Mouse (Mus musculus) forebrain, embryonic 12.5 days (tissue): Measurements from ENCODE around the gene Tut1. TPM values are rescaled to one million over a fixed set of nuclear protein-coding genes. Genes with fewer than 3 reads are reported as not detected.

Experiments
- ATAC-seq: fragments of 200-750 bp; cut with Nextera tagmentation; 2 replicates; pipeline ENCODE4 v1.8.0; 2017; ENCODE audit warnings: moderate TSS enrichment; ENCODE audit not compliant: low FRiP score
- H3K27ac ChIP-seq: fragments of 300-500 bp; sonication (generic); 2 replicates; pipeline ENCODE4 v1.5.1; 2016; ENCODE audit warnings: mild to moderate bottlenecking
- H3K27me3 ChIP-seq: fragments of 300-500 bp; sonication (generic); 2 replicates; pipeline ENCODE4 v1.6.1; 2016; ENCODE audit warnings: mild to moderate bottlenecking
- H3K36me3 ChIP-seq: fragments of 300-500 bp; sonication (generic); replicated peaks from 2 replicates; pipeline ENCODE4 v1.6.1; 2016; ENCODE audit warnings: mild to moderate bottlenecking
- H3K4me1 ChIP-seq: fragments of 300-500 bp; sonication (generic); 2 replicates; pipeline ENCODE4 v1.6.1; 2016
- H3K4me2 ChIP-seq: fragments of 300-500 bp; sonication (generic); 2 replicates; pipeline ENCODE4 v1.6.1; 2016; ENCODE audit warnings: mild to moderate bottlenecking, moderate library complexity
- H3K4me3 ChIP-seq: fragments of 300-500 bp; sonication (generic); replicated peaks from 2 replicates; pipeline ENCODE4 v1.5.1; 2016; ENCODE audit warnings: mild to moderate bottlenecking
- H3K9ac ChIP-seq: fragments of 300-500 bp; sonication (generic); 2 replicates; pipeline ENCODE4 v1.6.1; 2016; ENCODE audit warnings: mild to moderate bottlenecking
- H3K9me3 ChIP-seq: fragments of 300-500 bp; sonication (generic); 2 replicates; pipeline ENCODE4 v1.6.1; 2016
- WGBS: fragments of 180-500 bp; shearing (Covaris S2); methylation state at CpG from one replicate; pipeline ENCODE4 v1.1.7; 2016; 5-methylcytosine and 5-hydroxymethylcytosine counted together
- polyA plus RNA-seq: library from polyadenylated mRNA; unstranded; fragments of >200 nt; fragmentation: Nextera tagmentation; extraction: Ambion mirVana; gene quantifications from 2 replicates; pipeline ENCODE4 v1.2.1, GENCODE M21; 2016

Tut1 gene
- polyA plus RNA-seq, 1 experiment from 2014 or later: 37.0 TPM

DNA sequence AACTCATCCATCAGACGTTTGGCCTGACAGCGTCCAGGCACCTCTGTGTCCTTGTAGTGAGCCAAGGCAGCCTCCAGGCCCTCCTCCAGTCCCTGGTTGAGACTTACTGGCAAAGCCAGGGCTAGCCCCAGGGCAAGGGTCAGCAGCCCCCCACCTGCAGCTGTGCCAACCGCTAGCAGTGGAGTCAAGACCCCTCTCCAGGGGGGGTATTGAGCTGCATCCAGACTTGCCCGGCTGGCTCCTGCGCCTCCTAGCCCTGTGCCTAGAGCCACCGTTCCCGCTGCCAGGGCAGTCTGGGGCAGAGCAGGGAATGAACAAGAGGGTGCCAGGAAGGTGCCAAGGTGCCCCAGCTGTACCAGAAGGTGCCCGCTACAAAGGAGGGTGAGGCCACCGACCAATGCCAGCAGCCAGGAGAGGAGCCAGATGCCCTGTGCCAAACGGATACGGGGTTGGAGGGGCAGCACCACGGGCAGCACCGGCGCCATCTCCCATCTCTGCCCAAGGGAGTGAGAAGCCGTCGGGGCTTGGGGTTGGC is 24.9 kb upstream of the Tut1 start:
- peaks cover 22% of the 10 kb centered on the region for H3K4me1 ChIP-seq
- WGBS: 12% methylated on average over 16 of the region's 16 CpGs
- H3K27me3 ChIP-seq: peaks cover 7% of the 10 kb centered on the region; the same call in 1 of the 2 replicates
- peak; percentile 12 for ATAC-seq
- peak overlapping the region; percentile 79; the same call in 1 of the 2 replicates for H3K9ac ChIP-seq
- H3K36me3 ChIP-seq: peaks cover 32% of the 10 kb centered on the region
- peak overlapping the region; percentile 60 for H3K4me3 ChIP-seq
- H3K4me2 ChIP-seq: peak overlapping the region; percentile 81
- no peaks in the 10 kb centered on the region for H3K9me3 ChIP-seq
- H3K27ac ChIP-seq: peak overlapping the region; percentile 33; the same call in 1 of the 2 replicates

DNA sequence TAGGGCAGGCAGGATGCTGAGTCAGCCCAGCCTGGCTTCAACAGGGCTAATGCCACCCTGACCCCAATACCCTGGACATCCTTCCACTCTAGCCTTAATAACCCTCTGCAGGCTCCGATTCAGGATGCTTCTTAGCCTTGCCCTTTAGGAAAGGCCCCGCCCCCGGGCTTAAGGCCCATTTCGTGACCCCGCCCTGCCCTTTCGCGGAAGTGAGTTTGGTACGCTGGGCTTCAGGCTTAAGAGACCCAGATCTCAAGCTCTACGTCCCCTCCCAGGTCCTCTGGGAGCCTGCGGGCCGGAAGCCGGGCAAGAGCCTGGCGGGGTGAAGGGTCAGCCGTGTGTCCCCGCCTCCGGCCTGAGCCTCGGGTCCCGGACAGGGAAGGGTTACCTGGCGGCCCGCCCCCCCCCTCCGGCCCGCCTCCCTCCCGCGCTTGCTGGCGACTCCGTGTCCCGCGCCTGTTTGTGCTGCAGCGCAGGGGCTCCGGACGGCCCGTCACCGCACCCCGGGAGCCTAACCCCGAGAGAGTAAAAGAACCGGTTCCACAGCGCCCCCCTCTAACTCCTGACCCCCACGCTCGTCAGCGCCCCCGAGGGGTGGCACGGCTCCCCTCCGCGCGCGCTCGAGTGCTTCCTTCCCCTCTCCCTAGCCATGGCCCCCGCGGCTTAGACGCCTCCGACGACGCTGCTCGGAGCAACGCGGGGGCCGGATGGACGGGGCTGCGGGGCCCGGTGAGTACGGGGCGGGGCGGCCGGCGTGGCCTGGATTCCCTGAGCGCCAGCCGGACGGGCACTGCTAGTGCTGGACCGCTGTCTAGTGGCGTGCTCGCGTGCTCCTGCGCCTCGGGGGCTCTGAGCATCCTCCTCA is 24.2 kb upstream of the Tut1 start, which contains the start of the genes Rom1 and Eml3:
Rom1 (minus strand) TSS at position 133 of the 865 bp plus-strand sequence.
Eml3 (plus strand) TSS at position 329 of the 865 bp plus-strand sequence.
- Histone ChIP-seq H3K9ac (peak within 1 kb of the TSS; percentile 79), H3K4me1 (peaks cover 22% of the 10 kb centered on the region), H3K9me3 (no peaks in the 10 kb centered on the region), H3K27me3 (peaks cover 7% of the 10 kb centered on the region; the same call in 1 of the 2 replicates), H3K36me3 (peaks cover 32% of the 10 kb centered on the region), H3K4me3 (peak within 1 kb of the TSS; percentile 60), H3K27ac (peak within 1 kb of the TSS; percentile 33; the same call in 1 of the 2 replicates), H3K4me2 (peak within 1 kb of the TSS; percentile 81)
- ATAC-seq: peak; percentile 76
- WGBS: 1% methylated on average over 67 of the region's 74 CpGs

DNA sequence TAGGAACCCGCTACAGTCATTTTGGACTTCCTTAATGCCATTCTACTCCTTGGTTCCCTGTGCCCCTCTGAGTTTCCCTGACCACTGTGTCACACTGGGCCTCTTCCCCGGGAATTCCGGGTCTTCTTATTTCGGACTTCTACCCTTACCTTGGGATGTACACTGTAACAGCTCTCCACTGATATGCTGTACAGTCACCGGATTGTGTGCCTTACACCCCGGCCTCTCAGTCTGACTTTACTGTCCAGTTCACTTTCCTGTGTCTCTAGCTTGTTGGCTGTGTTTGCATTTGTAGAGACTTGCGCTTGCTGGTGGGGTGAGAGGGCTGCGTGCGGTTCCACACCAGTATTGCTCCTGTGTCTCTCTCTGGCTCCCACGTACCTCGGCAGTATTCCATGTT is 23.5 kb upstream of the Tut1 start:
- no peaks in the 10 kb centered on the region for H3K9me3 ChIP-seq
- 18% methylated on average over 11 of the region's 11 CpGs for WGBS
- peaks cover 31% of the 10 kb centered on the region for H3K36me3 ChIP-seq
- H3K9ac ChIP-seq: peak overlapping the region; percentile 79
- ATAC-seq: peak; percentile 3; the same call in 1 of the 2 replicates
- H3K27me3 ChIP-seq: peaks cover 7% of the 10 kb centered on the region; the same call in 1 of the 2 replicates
- peaks cover 22% of the 10 kb centered on the region for H3K4me1 ChIP-seq
- peak overlapping the region; percentile 60 for H3K4me3 ChIP-seq
- peak overlapping the region; percentile 81 for H3K4me2 ChIP-seq
- no peak overlapping the region for H3K27ac ChIP-seq

DNA sequence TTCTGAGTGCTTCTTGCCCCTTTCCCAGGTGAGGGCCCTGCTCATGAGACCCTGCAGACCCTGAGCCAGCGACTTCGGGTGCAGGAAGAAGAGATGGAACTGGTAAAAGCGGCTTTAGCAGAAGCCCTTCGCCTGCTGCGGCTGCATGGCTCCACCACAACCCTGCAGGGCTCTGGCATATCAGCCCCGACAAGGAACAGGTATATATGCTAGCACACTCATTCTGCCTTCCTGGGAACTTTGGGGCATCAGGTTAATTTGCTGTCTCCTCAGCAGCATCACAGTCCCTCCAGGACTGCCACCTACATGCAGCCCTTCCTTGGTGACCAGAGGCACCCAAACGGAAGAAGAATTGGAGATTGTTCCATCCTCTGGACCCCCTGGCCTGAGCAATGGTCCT is 22.9 kb upstream of the Tut1 start:
- peaks cover 25% of the 10 kb centered on the region for H3K36me3 ChIP-seq
- WGBS: 82% methylated on average over 7 of the region's 7 CpGs
- 0 out of 2 replicates have a peak overlapping the region, but pooled peaks have one; percentile 79 for H3K9ac ChIP-seq
- peaks cover 7% of the 10 kb centered on the region; the same call in 1 of the 2 replicates for H3K27me3 ChIP-seq
- no peak overlapping the region for H3K27ac ChIP-seq
- peak overlapping the region; percentile 60; the same call in 1 of the 2 replicates for H3K4me3 ChIP-seq
- peak overlapping the region; percentile 81; the same call in 1 of the 2 replicates for H3K4me2 ChIP-seq
- ATAC-seq: no peak
- H3K4me1 ChIP-seq: peaks cover 22% of the 10 kb centered on the region
- H3K9me3 ChIP-seq: no peaks in the 10 kb centered on the region

DNA sequence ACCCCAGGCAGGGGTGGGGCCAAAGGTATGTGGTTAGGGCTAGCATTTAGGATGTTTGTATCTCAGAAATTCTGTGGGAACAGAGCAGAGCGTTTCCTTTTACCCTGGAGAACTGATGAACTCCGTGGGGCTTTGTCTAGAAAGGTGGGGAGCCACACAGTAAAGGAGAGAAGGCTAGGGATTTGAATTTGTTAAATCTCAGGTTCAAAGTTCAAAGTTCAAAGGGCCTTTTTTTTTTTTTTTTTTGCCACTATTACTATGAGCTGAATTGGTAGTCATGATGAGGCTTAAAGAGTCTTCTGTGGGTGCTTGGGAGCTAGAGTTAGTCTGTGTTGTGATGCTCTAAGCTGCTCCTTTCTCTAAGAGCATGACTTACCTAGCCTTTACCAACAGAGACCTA is 16.9 kb upstream of the Tut1 start:
- Histone ChIP-seq H3K27me3 (no peaks in the 10 kb centered on the region), H3K9me3 (no peaks in the 10 kb centered on the region), H3K4me1 (peaks cover 12% of the 10 kb centered on the region), H3K36me3 (peaks cover 4% of the 10 kb centered on the region), H3K27ac (no peak overlapping the region), H3K4me3 (no peak overlapping the region), H3K9ac (no peak overlapping the region), H3K4me2 (no peak overlapping the region)
- 87% methylated on average over 2 of the region's 2 CpGs for WGBS
- ATAC-seq: no peak

DNA sequence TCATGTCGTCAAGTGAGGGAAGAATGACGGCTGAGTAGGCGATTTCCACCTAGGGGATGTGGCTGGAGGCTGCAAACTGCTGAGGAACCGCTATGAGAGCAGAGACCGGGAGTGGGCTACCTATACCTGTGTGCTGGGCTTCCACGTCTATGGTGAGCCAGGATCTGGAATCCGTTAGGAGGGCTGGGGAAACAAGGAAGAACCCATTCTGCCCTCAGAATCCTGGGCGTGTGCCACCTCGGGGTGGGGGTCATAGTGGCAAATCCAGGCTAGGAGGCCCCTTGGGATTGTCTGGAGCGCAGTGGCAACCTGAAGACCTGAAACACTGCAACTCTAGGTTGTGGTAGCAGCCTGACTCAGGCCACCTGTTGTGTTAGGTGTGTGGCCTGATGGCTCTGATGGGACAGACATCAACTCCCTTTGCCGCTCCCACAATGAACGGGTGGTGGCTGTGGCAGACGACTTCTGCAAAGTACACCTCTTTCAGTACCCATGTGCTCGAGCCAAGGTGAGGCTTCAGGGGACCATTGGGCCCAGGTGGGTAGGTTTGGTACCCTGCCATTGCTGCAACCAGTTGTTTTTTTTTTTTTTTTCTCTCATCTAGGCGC is 13.0 kb upstream of the Tut1 start:
- 79% methylated on average over 15 of the region's 15 CpGs for WGBS
- ATAC-seq: no peak
- H3K4me2 ChIP-seq: no peak overlapping the region
- H3K4me3 ChIP-seq: no peak overlapping the region
- peaks cover 38% of the 10 kb centered on the region for H3K4me1 ChIP-seq
- peak overlapping the region; percentile 83 for H3K9ac ChIP-seq
- H3K27me3 ChIP-seq: no peaks in the 10 kb centered on the region
- peaks cover 23% of the 10 kb centered on the region for H3K36me3 ChIP-seq
- H3K27ac ChIP-seq: peak overlapping the region; percentile 94; the same call in 1 of the 2 replicates
- no peaks in the 10 kb centered on the region for H3K9me3 ChIP-seq

DNA sequence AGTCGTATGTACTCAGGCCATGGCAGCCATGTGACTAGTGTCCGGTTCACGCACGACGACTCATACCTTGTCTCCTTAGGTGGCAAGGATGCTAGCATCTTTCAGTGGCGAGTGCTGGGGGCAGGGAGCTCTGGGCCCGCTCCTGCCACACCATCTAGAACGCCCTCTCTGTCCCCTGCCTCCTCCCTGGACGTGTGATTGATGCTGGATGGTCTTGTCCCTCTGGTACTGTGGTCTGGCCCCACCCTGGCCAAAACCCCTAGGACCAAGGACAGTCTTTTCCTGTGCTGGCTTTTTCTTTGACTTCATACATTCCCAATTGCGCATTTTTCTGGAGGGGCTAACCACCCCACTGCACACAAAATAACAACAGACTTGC is 12.5 kb upstream of the Tut1 start:
- WGBS: 36% methylated on average over 10 of the region's 10 CpGs
- ATAC-seq: peak; percentile 37
- Histone ChIP-seq H3K36me3 (peaks cover 28% of the 10 kb centered on the region), H3K27ac (peak overlapping the region; percentile 94), H3K27me3 (no peaks in the 10 kb centered on the region), H3K4me1 (peaks cover 38% of the 10 kb centered on the region), H3K4me2 (peak overlapping the region; percentile 69), H3K9me3 (no peaks in the 10 kb centered on the region), H3K9ac (peak overlapping the region; percentile 83), H3K4me3 (peak overlapping the region; percentile 72)

DNA sequence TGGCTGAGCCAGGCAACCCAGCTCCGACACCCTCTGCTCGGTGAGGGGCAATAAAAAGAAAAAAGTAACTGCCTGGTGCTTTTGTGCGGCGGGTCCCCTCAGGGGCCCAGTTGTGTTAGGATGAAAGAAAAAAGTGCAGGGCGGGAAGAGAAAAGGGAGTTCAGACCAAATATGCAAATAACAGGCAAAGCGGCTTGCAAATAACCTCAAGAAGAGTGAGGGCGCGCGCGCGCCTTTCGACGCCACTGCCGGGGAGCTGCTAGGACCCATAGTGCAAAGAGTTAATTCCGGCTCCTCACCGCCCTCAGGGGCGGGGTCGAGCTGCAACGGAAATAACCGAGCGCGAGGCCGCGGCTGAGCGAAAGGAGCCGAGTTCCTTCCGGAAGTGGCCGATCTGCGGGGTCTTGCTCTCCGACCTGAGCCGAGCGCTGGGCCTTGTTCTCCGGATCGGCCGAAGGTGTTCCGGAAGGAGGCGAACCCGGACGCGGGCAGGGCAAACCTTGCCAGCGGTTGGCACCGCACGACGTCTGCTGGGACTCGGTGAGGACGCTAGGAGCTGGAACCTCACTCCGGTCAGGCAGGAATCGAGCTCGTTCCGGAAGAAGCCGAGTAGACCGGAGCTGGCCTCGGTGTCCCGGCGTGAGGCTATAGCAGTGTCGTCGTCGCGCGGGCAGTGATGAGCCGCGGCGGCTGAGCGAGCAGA is 12.0 kb upstream of the Tut1 start, which contains the start of gene Mta2:
Mta2 (plus strand) TSS at position 361 of the 703 bp plus-strand sequence.
- peak within 1 kb of the TSS; percentile 69 for H3K4me2 ChIP-seq
- peak within 1 kb of the TSS; percentile 83 for H3K9ac ChIP-seq
- WGBS: under 1% methylated on average over 64 of the region's 64 CpGs
- H3K27ac ChIP-seq: peak within 1 kb of the TSS; percentile 94
- ATAC-seq: peak; percentile 93
- H3K27me3 ChIP-seq: no peaks in the 10 kb centered on the region
- H3K4me3 ChIP-seq: peak within 1 kb of the TSS; percentile 72
- peaks cover 38% of the 10 kb centered on the region for H3K4me1 ChIP-seq
- H3K9me3 ChIP-seq: no peaks in the 10 kb centered on the region
- peaks cover 33% of the 10 kb centered on the region for H3K36me3 ChIP-seq

DNA sequence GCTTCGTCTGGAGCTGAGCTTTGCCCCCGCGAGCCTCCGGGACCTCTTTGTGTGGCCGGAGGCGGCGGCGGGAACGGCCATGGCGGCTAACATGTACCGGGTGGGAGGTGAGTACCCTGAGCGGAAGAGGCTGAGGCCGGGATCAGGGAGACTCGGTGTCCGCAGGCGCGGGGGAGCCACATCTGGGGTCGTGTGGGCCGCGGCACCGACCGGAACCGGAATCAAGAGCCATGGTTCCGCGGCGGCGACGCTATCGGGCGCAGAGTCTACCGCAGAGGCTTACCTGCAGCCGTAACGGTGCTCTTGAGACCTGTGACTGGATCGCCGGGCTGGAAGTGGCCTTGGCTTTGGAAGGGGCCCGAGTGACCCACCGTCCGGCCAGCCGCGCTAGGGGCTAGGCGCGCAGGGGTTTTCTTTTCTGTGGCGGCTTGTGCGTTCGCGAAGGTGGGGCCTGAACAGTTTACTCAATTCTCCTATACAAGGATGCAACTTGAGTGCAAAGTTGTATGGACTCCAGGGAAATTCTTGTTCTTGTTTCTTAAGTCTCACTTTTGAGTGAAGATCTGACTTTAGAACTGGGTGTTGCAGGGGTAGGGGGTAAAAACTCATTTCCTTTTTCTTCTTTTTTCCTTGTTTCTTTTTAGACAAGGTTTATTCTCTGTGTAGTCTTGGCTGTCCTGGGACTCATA is 11.2 kb upstream of the Tut1 start:
- peaks cover 40% of the 10 kb centered on the region for H3K36me3 ChIP-seq
- H3K9me3 ChIP-seq: no peaks in the 10 kb centered on the region
- H3K27ac ChIP-seq: peak overlapping the region; percentile 94
- H3K27me3 ChIP-seq: no peaks in the 10 kb centered on the region
- H3K4me2 ChIP-seq: peak overlapping the region; percentile 69
- peak; percentile 51 for ATAC-seq
- H3K4me1 ChIP-seq: peaks cover 38% of the 10 kb centered on the region
- peak overlapping the region; percentile 72 for H3K4me3 ChIP-seq
- under 1% methylated on average over 46 of the region's 46 CpGs for WGBS
- H3K9ac ChIP-seq: peak overlapping the region; percentile 83

DNA sequence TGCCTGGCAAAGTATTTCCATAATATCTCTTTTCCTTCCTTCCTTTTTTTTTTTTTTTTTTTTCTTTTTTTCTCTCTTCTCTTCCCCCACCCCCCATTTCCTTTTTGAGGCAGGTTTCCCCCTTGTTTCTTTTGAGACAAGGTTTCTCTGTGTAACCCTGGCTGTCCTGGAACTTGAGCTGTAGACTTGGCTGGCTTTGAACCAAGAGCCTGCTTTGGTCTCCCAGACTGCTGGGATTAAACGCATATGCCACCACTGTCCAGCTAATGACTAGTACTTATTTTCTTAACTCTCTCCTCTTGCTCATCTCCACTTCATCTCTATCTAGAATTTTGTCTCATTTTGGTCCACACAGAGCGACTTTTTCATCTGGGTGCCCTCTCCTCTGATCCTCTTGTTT is 10.6 kb upstream of the Tut1 start:
- Histone ChIP-seq H3K27ac (no peak overlapping the region), H3K4me2 (peak overlapping the region; percentile 69), H3K36me3 (peaks cover 46% of the 10 kb centered on the region), H3K9me3 (no peaks in the 10 kb centered on the region), H3K4me3 (peak overlapping the region; percentile 72), H3K4me1 (peaks cover 38% of the 10 kb centered on the region), H3K9ac (peak overlapping the region; percentile 83), H3K27me3 (no peaks in the 10 kb centered on the region)
- ATAC-seq: no peak
- WGBS: 78% methylated on average over 2 of the region's 2 CpGs

DNA sequence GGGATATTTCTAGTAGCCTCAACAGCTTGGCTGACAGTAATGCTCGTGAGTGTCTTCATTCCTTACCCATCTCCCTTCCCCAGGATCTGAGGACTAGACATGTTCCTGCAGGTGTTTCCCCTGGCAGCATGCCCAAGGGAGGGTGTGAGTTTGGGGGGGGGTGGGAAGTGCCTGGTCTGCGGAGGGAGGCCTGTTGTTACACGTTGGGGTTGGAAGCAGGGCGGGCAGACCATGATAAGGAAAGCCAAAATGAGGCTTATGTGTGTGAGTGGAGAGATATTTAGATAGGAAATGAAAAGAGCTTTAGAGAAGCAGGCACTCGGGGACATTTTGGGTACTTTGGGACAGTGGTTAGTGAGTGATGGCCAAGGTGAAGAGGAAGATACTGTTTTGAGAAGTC is 9.6 kb upstream of the Tut1 start:
- Histone ChIP-seq H3K4me1 (peaks cover 38% of the 10 kb centered on the region), H3K4me2 (peak overlapping the region; percentile 69), H3K36me3 (peaks cover 53% of the 10 kb centered on the region), H3K9ac (0 out of 2 replicates have a peak overlapping the region, but pooled peaks have one; percentile 1), H3K4me3 (peak overlapping the region; percentile 72; the same call in 1 of the 2 replicates), H3K9me3 (no peaks in the 10 kb centered on the region), H3K27ac (0 out of 2 replicates have a peak overlapping the region, but pooled peaks have one; percentile 3), H3K27me3 (no peaks in the 10 kb centered on the region)
- 78% methylated on average over 5 of the region's 5 CpGs for WGBS
- ATAC-seq: no peak
